Mouse (Mus musculus) heart, embryonic 16.5 days (tissue): ENCODE results near the gene Usp22. TPM values are rescaled to one million over a fixed set of nuclear protein-coding genes. Genes with fewer than 3 reads are reported as not detected.

Source experiments
- ATAC-seq: fragments of 200-750 bp; cut with Nextera tagmentation; replicated peaks from 2 replicates; pipeline ENCODE4 v1.8.0; 2017; ENCODE audit warnings: moderate number of reproducible peaks; ENCODE audit not compliant: insufficient read depth, low FRiP score; ENCODE audit errors: extremely low read depth
- H3K27ac ChIP-seq: fragments of 300-500 bp; sonication (generic); 2 replicates; pipeline ENCODE4 v1.5.1; 2014; ENCODE audit warnings: mild to moderate bottlenecking, low read length, control low read depth, moderate library complexity
- H3K27me3 ChIP-seq: fragments of 300-500 bp; sonication (generic); 2 replicates; pipeline ENCODE4 v1.6.1; 2014; ENCODE audit warnings: low read length, mixed read lengths; ENCODE audit not compliant: control insufficient read depth, insufficient read depth
- H3K36me3 ChIP-seq: fragments of 300-500 bp; sonication (generic); 2 replicates; pipeline ENCODE4 v1.6.1; 2014; ENCODE audit not compliant: control insufficient read depth, insufficient read depth
- H3K4me1 ChIP-seq: fragments of 300-500 bp; sonication (generic); 2 replicates; pipeline ENCODE4 v1.6.1; 2014; ENCODE audit warnings: low read length, mixed read lengths; ENCODE audit not compliant: control insufficient read depth, insufficient read depth
- H3K4me2 ChIP-seq: fragments of 300-500 bp; sonication (generic); 2 replicates; pipeline ENCODE4 v1.6.1; 2014; ENCODE audit warnings: low read depth, mild to moderate bottlenecking, control low read depth, low read length
- H3K4me3 ChIP-seq: fragments of 300-500 bp; sonication (generic); 2 replicates; pipeline ENCODE4 v1.5.1; 2014; ENCODE audit warnings: mild to moderate bottlenecking, control low read depth, low read length
- H3K9ac ChIP-seq: fragments of 300-500 bp; sonication (generic); 2 replicates; pipeline ENCODE4 v1.6.1; 2014; ENCODE audit warnings: low read length, control low read depth
- H3K9me3 ChIP-seq: fragments of 300-500 bp; sonication (generic); replicated peaks from 2 replicates; pipeline ENCODE4 v1.6.1; 2016; ENCODE audit warnings: low read length; ENCODE audit not compliant: control insufficient read depth
- WGBS: fragments of 180-500 bp; shearing (Covaris S2); extraction: QIAGEN DNeasy Blood & Tissue Kit; methylation state at CpG from one replicate; pipeline ENCODE4 v1.1.7; 2014; 5-methylcytosine and 5-hydroxymethylcytosine counted together
- polyA plus RNA-seq: library from polyadenylated mRNA; unstranded; fragments of >200 nt; fragmentation: Nextera tagmentation; extraction: Ambion mirVana; gene quantifications from 2 replicates; pipeline ENCODE4 v1.2.1, GENCODE M21; 2015

Usp22 gene
- polyA plus RNA-seq, 1 experiment from 2014 or later, result 63.3 TPM

DNA sequence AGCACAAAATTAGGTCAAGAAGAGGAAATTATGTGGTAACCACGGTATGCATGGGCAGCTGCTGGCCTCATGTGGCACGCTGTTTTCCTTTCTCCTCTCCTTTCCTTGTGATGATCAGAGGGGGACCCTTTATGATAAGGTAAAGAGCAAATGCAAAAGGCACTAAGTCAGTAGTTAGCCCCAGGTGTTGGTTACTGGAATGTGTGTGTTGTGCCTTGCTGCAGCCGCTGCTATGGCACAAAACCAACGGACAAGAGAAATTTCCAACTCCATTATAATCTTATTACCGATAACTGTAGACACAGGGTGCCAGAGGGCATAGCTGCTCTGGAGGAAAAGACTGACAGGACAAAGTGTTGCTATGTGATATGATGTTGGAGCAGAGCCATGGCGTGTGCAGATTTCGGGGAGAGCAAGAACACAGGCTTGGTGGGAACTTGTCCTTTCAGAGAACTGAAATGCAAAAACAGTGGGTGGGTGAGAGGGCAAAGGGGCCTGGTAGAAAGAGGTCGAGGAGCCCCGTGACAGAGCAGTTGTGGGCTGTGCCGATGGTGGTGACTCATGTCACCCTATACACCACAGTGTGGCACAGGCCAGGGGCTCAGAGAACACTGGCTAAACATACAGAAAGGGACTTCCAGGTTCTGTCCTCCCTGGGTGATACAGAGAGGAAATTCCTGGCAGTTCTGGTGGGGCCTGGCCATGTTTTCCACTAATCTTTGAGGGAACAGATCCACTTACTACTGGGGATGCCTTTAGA lies 32.8 kb upstream of the Usp22 start, which contains the start of gene Aldh3a1:
Gene Aldh3a1, plus strand, starts transcription at position 51 of the 760 bp plus-strand sequence.
- ATAC-seq, result peak; percentile 81

DNA sequence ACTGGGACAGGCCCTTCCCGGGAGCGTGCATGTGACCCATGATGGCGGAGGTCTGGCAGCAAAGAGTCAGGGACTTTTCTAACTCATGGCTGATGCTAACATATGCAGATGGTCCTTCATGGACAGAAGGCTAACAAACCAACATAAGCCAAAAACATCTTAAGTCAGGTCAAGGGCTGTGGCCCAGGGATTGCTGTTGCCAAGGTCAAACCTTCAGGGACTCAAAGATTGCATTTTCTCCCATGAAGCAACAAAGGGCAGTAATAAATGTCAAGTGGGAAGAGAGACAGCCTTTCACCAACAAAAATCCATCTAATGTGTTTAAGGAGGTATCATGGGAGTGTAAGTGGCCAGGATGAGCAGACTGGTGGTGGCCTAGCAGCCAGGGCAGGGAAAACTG lies 31.3 kb upstream of the Usp22 start:
- WGBS, result 95% methylated on average over 3 of the region's 3 CpGs
- H3K9ac ChIP-seq, result no peak overlapping the region

More for the DNA sequence above, 32.8 kb upstream of the Usp22 start, which contains the start of gene Aldh3a1:
- Histone ChIP-seq H3K27me3 (peaks cover 10% of the 10 kb centered on the region), H3K36me3 (no peaks in the 10 kb centered on the region), H3K4me3 (no peak within 1 kb of the TSS), H3K4me2 (peak within 1 kb of the TSS; percentile 13; the same call in 1 of the 2 replicates), H3K27ac (peak within 1 kb of the TSS; percentile 77), H3K9ac (no peak within 1 kb of the TSS), H3K4me1 (peaks cover 17% of the 10 kb centered on the region), H3K9me3 (no peaks in the 10 kb centered on the region)
- WGBS, result 31% methylated on average over 10 of the region's 10 CpGs

DNA sequence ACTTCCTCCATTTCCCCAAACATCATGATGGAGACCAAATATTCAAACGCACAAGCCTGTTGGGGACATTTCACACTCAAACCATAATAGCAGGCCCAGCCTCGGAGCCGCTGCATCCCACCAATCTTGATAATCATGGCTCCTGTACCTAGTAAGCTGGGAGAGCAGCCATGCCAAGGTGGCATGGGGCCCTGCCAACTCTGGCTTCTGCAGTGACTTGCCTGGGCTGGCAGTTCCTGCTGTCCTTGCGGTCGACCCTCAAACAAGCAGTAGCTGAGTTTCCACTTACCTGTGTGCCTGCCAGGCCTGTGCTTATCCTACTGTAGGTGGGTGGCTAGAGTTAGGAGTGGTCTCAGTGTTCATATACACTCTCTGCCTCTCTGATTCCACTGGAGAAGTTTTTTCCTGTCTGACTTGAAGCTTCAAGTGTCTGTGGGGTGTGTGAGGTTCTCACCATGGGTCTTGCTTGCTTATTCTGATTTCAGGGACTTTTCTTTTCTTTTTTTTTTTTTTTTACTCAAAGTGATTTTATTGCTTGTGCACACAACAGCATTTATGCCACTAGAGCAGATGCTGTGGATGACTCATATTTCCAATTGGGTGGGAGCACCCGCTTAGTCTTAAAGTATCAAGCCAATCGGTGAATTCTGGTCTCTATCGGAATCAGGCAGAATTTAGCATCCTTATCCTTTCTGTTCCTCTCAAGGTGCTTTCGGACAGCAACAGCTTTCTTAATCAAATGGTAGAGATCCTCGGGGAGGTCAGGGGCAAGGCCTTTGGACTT lies 30.5 kb upstream of the Usp22 start:
- no peak overlapping the region for H3K4me2 ChIP-seq
- H3K27me3 ChIP-seq, result no peaks in the 10 kb centered on the region
- no peak overlapping the region for H3K27ac ChIP-seq
- H3K4me1 ChIP-seq, result peaks cover 17% of the 10 kb centered on the region
- WGBS, result 91% methylated on average over 9 of the region's 10 CpGs
- no peaks in the 10 kb centered on the region for H3K36me3 ChIP-seq
- no peak overlapping the region for H3K4me3 ChIP-seq
- H3K9me3 ChIP-seq, result no peaks in the 10 kb centered on the region
- no peak for ATAC-seq
- H3K9ac ChIP-seq, result no peak overlapping the region

More for the DNA sequence above, 31.3 kb upstream of the Usp22 start:
- no peaks in the 10 kb centered on the region; the same call in 1 of the 2 replicates for H3K27me3 ChIP-seq
- H3K4me1 ChIP-seq, result peaks cover 17% of the 10 kb centered on the region
- no peak for ATAC-seq
- no peaks in the 10 kb centered on the region for H3K36me3 ChIP-seq
- no peak overlapping the region for H3K4me3 ChIP-seq
- no peaks in the 10 kb centered on the region for H3K9me3 ChIP-seq
- no peak overlapping the region for H3K4me2 ChIP-seq
- no peak overlapping the region for H3K27ac ChIP-seq

DNA sequence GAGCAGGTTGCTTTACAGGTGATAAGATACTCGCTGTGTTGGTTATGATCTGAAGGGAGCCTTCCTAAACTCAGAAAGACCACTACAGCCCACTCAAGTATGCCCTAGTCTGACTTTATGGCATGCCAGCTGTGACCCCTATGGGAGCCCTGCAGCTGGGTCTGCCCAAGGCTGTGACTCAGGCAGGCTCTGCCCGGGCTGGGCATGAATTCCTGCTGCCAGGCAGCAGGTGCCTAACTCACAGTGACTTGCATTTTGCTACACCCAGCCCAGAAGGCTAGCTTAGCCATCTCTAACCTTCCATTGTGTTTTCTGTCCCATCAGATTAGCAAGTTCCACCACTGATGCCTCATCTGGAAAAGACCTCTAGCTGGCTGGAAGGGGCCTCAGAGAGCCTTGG lies 28.0 kb upstream of the Usp22 start:
- 78% methylated on average over 2 of the region's 2 CpGs for WGBS
- no peak for ATAC-seq

DNA sequence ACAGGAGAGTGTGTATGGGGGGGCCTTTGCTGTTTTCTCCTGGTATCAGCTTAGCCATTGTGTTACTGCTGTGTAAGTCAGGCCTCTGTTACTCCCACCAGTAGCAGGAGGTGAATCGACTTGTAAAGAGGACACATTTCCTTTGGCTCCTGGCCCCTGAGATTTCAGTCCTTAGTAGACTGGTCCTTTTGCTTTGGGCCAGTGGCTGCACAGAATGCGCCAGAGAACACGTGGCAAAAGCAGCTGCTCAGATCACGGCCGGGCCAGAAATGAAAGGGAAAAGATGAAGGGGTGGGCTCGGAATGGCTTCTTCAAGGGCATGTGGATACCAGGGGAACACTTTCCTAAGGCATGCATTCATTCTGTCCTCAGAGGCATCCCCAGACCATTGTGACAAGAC lies 27.3 kb upstream of the Usp22 start:
- no peaks in the 10 kb centered on the region for H3K27me3 ChIP-seq
- no peak overlapping the region for H3K4me3 ChIP-seq
- no peak overlapping the region for H3K9ac ChIP-seq
- peaks cover 5% of the 10 kb centered on the region; the same call in 1 of the 2 replicates for H3K4me1 ChIP-seq
- no peaks in the 10 kb centered on the region for H3K36me3 ChIP-seq
- H3K4me2 ChIP-seq, result no peak overlapping the region
- no peaks in the 10 kb centered on the region for H3K9me3 ChIP-seq
- 73% methylated on average over 6 of the region's 6 CpGs for WGBS
- no peak overlapping the region for H3K27ac ChIP-seq
- ATAC-seq, result no peak

More for the DNA sequence above, 28.0 kb upstream of the Usp22 start:
- Histone ChIP-seq H3K9me3 (no peaks in the 10 kb centered on the region), H3K9ac (no peak overlapping the region), H3K27me3 (no peaks in the 10 kb centered on the region), H3K4me3 (no peak overlapping the region), H3K4me1 (peaks cover 10% of the 10 kb centered on the region), H3K36me3 (no peaks in the 10 kb centered on the region), H3K27ac (no peak overlapping the region), H3K4me2 (no peak overlapping the region)

DNA sequence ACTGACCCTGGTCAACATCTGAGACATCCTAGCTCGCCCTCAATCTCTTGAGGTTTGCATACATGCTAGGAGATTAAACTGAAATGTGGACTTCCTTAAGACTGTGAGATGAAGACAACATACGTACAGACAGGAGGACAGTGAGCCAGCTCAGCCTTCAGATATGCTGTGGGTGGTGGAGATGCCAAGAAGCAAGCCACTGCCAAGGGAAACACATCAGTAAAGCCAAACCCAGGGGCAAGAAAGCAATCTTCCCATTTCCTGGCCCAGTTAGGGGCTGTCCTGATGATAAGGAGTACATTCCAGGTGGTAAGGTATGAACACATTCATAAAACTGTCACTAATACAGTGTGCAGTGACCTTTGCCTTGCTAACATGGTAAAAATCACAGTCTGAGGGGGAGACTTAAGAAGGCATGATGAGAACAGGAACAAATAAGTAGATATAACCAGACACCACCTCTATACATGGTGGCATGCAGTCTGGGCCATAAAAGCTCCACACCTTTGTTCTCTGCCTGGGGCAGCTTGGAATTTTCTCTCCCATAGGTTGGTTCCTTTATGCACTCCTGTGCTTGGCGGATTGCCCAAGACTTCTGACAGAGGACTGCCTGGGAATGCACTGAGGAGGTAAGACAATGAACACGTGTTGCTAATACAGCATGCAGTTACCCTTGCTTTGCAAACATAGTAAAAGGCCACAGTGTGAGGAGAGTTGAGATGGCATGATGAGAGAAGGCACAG lies 24.9 kb upstream of the Usp22 start:
- H3K9me3 ChIP-seq, result no peaks in the 10 kb centered on the region
- H3K27me3 ChIP-seq, result no peaks in the 10 kb centered on the region
- H3K4me3 ChIP-seq, result no peak overlapping the region
- no peaks in the 10 kb centered on the region for H3K4me1 ChIP-seq
- no peak overlapping the region for H3K4me2 ChIP-seq
- no peak overlapping the region for H3K27ac ChIP-seq
- 59% methylated on average over 4 of the region's 4 CpGs for WGBS
- H3K36me3 ChIP-seq, result no peaks in the 10 kb centered on the region
- no peak for ATAC-seq
- no peak overlapping the region for H3K9ac ChIP-seq

DNA sequence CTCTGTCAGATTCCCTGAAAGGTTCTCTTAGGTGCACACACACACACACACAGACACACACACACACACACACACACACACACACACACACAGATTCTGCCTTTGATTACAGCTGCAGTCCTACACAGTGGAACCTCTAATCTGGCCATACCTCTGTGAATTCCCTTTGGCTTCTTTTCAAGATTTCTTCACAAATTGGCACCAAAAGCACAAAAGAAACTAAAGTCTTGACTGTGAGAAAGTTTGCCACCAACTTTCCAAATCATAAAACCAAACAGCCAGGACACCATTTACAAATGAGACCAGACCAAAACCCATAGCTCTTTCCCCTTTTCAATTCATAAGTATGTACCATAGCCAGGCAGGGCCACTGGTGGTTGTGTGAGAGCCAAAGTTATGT lies 23.1 kb upstream of the Usp22 start:
- H3K4me1 ChIP-seq, result no peaks in the 10 kb centered on the region
- no peaks in the 10 kb centered on the region for H3K9me3 ChIP-seq
- ATAC-seq, result no peak
- no peaks in the 10 kb centered on the region for H3K36me3 ChIP-seq
- H3K9ac ChIP-seq, result no peak overlapping the region
- H3K4me3 ChIP-seq, result no peak overlapping the region
- peaks cover 3% of the 10 kb centered on the region for H3K27me3 ChIP-seq
- no peak overlapping the region for H3K4me2 ChIP-seq
- H3K27ac ChIP-seq, result no peak overlapping the region

DNA sequence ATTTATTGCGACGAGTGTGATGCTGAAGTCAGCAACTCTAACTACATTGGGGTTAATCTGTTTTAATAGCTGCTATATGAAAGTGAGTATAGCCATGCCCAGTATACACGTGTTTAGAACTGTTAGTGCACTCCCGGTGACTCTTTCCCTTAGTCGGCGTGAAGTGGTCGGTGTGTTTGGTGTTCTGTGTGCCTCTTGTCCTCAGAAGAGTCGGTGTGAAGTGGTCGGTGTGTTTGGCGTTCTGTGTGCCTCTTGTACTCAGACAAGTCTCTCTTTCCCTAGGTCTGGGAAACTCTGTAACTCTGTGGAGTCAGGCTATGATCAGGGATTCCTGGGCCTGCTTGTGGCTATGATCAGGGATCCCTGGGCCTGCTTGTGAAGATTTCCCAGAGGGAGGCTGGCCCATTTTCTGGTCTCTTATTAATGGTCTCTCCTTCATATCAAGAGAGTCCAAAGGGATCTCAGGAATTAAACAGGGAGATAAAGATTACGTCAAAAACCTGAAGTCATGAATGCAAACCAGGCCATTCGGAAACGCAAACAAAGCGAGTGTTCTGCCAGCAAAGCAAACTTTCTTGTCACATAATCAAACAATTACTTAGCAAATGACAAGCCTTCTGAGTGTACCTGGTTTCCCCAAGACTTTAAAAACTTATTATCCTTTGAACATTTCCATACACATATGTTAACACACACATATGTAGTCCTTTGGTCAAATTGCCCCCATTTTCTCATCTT lies 21.9 kb upstream of the Usp22 start:
- no peaks in the 10 kb centered on the region for H3K4me1 ChIP-seq
- H3K4me3 ChIP-seq, result no peak overlapping the region
- WGBS, result 78% methylated on average over 14 of the region's 14 CpGs
- H3K27me3 ChIP-seq, result peaks cover 3% of the 10 kb centered on the region
- H3K9ac ChIP-seq, result no peak overlapping the region
- H3K36me3 ChIP-seq, result no peaks in the 10 kb centered on the region
- no peak overlapping the region for H3K27ac ChIP-seq
- no peak overlapping the region for H3K4me2 ChIP-seq
- no peaks in the 10 kb centered on the region for H3K9me3 ChIP-seq
- no peak for ATAC-seq
